ENCODE assay signal across 8 mouse cellular contexts in genomic region chr2:160366980-160367338, GRCm38 (mm10). TPM values are rescaled to one million over a fixed set of nuclear protein-coding genes. Genes with fewer than 3 reads are reported as not detected.
DNase-seq lines count a peak whose midpoint lies in the region; ATAC-seq and TF ChIP-seq lines count a peak whose summit lies in the region.

TSS of gene Mafb (minus strand) at chr2:160367065.

- H3K27me3 ChIP-seq in hindbrain, embryonic 16.5 days (replicated peaks; ENCODE audit: control insufficient read depth, insufficient read depth, low read length), result peaks cover 56% of the 10 kb centered on the region

- 0% methylated on average over 31 of the region's 37 CpGs for WGBS in hindbrain, embryonic 16.5 days

- peak within 1 kb of the TSS; percentile 94 for H3K4me3 ChIP-seq in gastrocnemius, adult 2 months
- peak within 1 kb of the TSS; percentile 64 for H3K4me3 ChIP-seq in hindbrain, embryonic 16.5 days (ENCODE audit: low read length)

- no peak for TF ChIP-seq CTCF in gastrocnemius, adult 2 months (IDR thresholded peaks at IDR 0.05)

- H3K4me2 ChIP-seq in hindbrain, embryonic 16.5 days (ENCODE audit: low read length), result peak within 1 kb of the TSS; percentile 98

- peak within 1 kb of the TSS; percentile 95 for H3K27ac ChIP-seq in gastrocnemius, adult 2 months
- peak within 1 kb of the TSS; percentile 80 for H3K27ac ChIP-seq in hindbrain, embryonic 16.5 days (ENCODE audit: low read depth, low read length)

- H3K9me3 ChIP-seq in hindbrain, embryonic 16.5 days (ENCODE audit: control insufficient read depth, low read length), result no peaks in the 10 kb centered on the region

- H3K9ac ChIP-seq in hindbrain, embryonic 16.5 days (ENCODE audit: low read depth, low read length), result peak within 1 kb of the TSS; percentile 81

- peaks cover 28% of the 10 kb centered on the region for H3K4me1 ChIP-seq in hindbrain, embryonic 16.5 days (ENCODE audit: control insufficient read depth, insufficient read depth, low read depth, low read length)

- DNase-seq in ZHBTc4 (ENCODE audit: low read depth, low spot score), result peak; percentile 86
- DNase-seq in cerebellum, postnatal 36 days, result peak; percentile 22 to 48
- DNase-seq in gastrocnemius, adult 2 months, result peak; percentile 99
- peak; percentile 72 to 89 for DNase-seq in left cerebral cortex, adult 18-20 months (ENCODE audit: low spot score in 2 of 2)
- DNase-seq in lung, postnatal 36 days, result peak; percentile 95
- peak; percentile 94 for DNase-seq in retina, embryonic 14.5 days (ENCODE audit: low spot score)
- peak; percentile 93 for DNase-seq in thymus, postnatal 4 days

- intact Hi-C loops in gastrocnemius, adult 2 months (cut with DNase I), result loop anchor here (5.0 to 10.0 kb wide), 4 partner anchors 195 to 1312 kb away; no protein-coding TSS in a partner anchor

- peak; percentile 95 for ATAC-seq in hindbrain, embryonic 16.5 days

- H3K36me3 ChIP-seq in hindbrain, embryonic 16.5 days (ENCODE audit: control insufficient read depth, insufficient read depth, low read length), result no peaks in the 10 kb centered on the region

RNA-seq across cellular contexts. Expression of gene Mafb, which starts in this region (rescaled TPM):
- 10 to 100 TPM; 86.4 to 94.2 TPM for total RNA-seq in gastrocnemius, adult 2 months (2021)
- 20.0 and 23.1 TPM in 2 replicates for polyA plus RNA-seq in hindbrain, embryonic 16.5 days (2015; fragmentation: Nextera tagmentation; extraction: Ambion mirVana)
- total RNA-seq in left cerebral cortex, adult 18-20 months (2021), result 10 to 100 TPM; 19.9 to 20.2 TPM

Comparison
In these comparisons a context has a peak if more than half of its experiments do, and no peak if none do; other contexts are left out.
1. Peak in every context shown above with its lines: DNase-seq, ATAC-seq, H3K4me3 ChIP-seq and H3K27ac ChIP-seq.
2. RNA of gene Mafb (total RNA-seq): 86.4 to 94.2 TPM in gastrocnemius, adult 2 months; 19.9 to 20.2 TPM in left cerebral cortex, adult 18-20 months; every median in the first group is over 4 times any median in the second.
3. DNase-seq: peak in every context shown above with its lines; median percentile 99 in gastrocnemius, adult 2 months; 95 in lung, postnatal 36 days; 94 in retina, embryonic 14.5 days; 93 in thymus, postnatal 4 days; 86 in ZHBTc4; 80 in left cerebral cortex, adult 18-20 months; 35 in cerebellum, postnatal 36 days.